Comparison of ENCODE assay signal across 8 mouse cellular contexts in genomic region chr14:101654526-101654909, GRCm38 (mm10). TPM values are rescaled to one million over a fixed set of nuclear protein-coding genes. Genes with fewer than 3 reads are reported as not detected.
DNase-seq lines count a peak whose midpoint lies in the region; ATAC-seq and TF ChIP-seq lines count a peak whose summit lies in the region.

No protein-coding gene starts in this region.

- under 1% methylated on average over 10 of the region's 10 CpGs for WGBS in lung, adult 2 months
- WGBS in hindbrain, postnatal 0 days: under 1% methylated on average over 10 of the region's 10 CpGs
- WGBS in midbrain, embryonic 10.5 days: 3% methylated on average over 10 of the region's 10 CpGs

- H3K4me1 ChIP-seq in lung, adult 2 months (ENCODE audit: control insufficient read depth, insufficient read depth, low read length): 0 out of 2 replicates have a peak, but pooled peaks cover 2% of the 10 kb centered on the region
- H3K4me1 ChIP-seq in brown adipose tissue, adult 24 weeks (ENCODE audit: control insufficient read depth, insufficient read depth, insufficient read length, low read length): peaks cover 3% of the 10 kb centered on the region
- H3K4me1 ChIP-seq in hindbrain, postnatal 0 days (ENCODE audit: insufficient read depth, low read length): peaks cover 3% of the 10 kb centered on the region; the same call in 1 of the 2 replicates
- H3K4me1 ChIP-seq in midbrain, embryonic 10.5 days: peaks cover 14% of the 10 kb centered on the region

- ATAC-seq in hindbrain, postnatal 0 days: no peak
- no peak for ATAC-seq in megakaryocyte-erythroid progenitor cell, adult 5-6 weeks (replicated peaks; ENCODE audit: low FRiP score, low TSS enrichment, poor library complexity, severe bottlenecking)

- H3K4me3 ChIP-seq in lung, adult 2 months (replicated peaks; ENCODE audit: extremely low read depth, low read depth, low read length): peak overlapping the region; percentile 82
- H3K4me3 ChIP-seq in brown adipose tissue, adult 24 weeks (ENCODE audit: insufficient read depth, low read depth, low read length): peak overlapping the region; percentile 83
- peak overlapping the region; percentile 64 for H3K4me3 ChIP-seq in hindbrain, postnatal 0 days (ENCODE audit: low read length)
- H3K4me3 ChIP-seq in midbrain, embryonic 10.5 days: peak overlapping the region; percentile 92

- no peak for TF ChIP-seq CTCF in lung, adult 2 months (IDR thresholded peaks at IDR 0.05; ENCODE audit: insufficient read depth, low read length)
- TF ChIP-seq CTCF in hindbrain, postnatal 0 days (IDR thresholded peaks at IDR 0.05; ENCODE audit: low read depth): no peak

- H3K36me3 ChIP-seq in hindbrain, postnatal 0 days (ENCODE audit: insufficient read depth, low read length): no peaks in the 10 kb centered on the region
- H3K36me3 ChIP-seq in midbrain, embryonic 10.5 days: peaks cover 7% of the 10 kb centered on the region; the same call in 1 of the 2 replicates

- peak overlapping the region; percentile 79 for H3K9ac ChIP-seq in hindbrain, postnatal 0 days (replicated peaks; ENCODE audit: low read length)

- H3K9me3 ChIP-seq in hindbrain, postnatal 0 days (ENCODE audit: low read length): no peaks in the 10 kb centered on the region
- H3K9me3 ChIP-seq in midbrain, embryonic 10.5 days (replicated peaks): no peaks in the 10 kb centered on the region

- no peak for DNase-seq in lung, adult 2 months
- DNase-seq in lung, postnatal 25 days (ENCODE audit: low spot score): no peak
- peak; percentile 44 for DNase-seq in hindbrain, postnatal 0 days (ENCODE audit: low spot score)
- no peak for DNase-seq in midbrain, embryonic 10.5 days (ENCODE audit: low spot score)
- DNase-seq in urinary bladder, postnatal 10 days (ENCODE audit: low spot score): no peak
- no peak for DNase-seq in left cerebral cortex, adult 9 months (ENCODE audit: low spot score in 2 of 2)

- no peaks in the 10 kb centered on the region for H3K27me3 ChIP-seq in hindbrain, postnatal 0 days (ENCODE audit: insufficient read depth, low read length)
- no peaks in the 10 kb centered on the region for H3K27me3 ChIP-seq in midbrain, embryonic 10.5 days (ENCODE audit: low read depth, poor library complexity, severe bottlenecking)

- peak overlapping the region; percentile 72 for H3K4me2 ChIP-seq in hindbrain, postnatal 0 days (ENCODE audit: low read depth, low read length)

- TF ChIP-seq POLR2A in lung, adult 2 months (IDR thresholded peaks at IDR 0.05; ENCODE audit: borderline replicate concordance, extremely low read depth, low read depth, low read length): no peak

- no peak overlapping the region for H3K27ac ChIP-seq in brown adipose tissue, adult 24 weeks (replicated peaks; ENCODE audit: low read depth, low read length)
- H3K27ac ChIP-seq in hindbrain, postnatal 0 days: peak overlapping the region; percentile 69; the same call in 1 of the 2 replicates
- H3K27ac ChIP-seq in midbrain, embryonic 10.5 days (replicated peaks): peak overlapping the region; percentile 98

RNA-seq across cellular contexts. Expression of gene Uchl3, which starts 0.8 kb away (rescaled TPM):
- polyA plus RNA-seq in lung, adult 2 months (2012; rRNA removed): 7.5 and 9.5 TPM in 2 replicates
- 67.9 and 83.8 TPM in 2 replicates for polyA plus RNA-seq in brown adipose tissue, adult 24 weeks (2012; ENCODE audit: insufficient read depth, insufficient read length, missing spikeins)
- 43.5 and 46.6 TPM in 2 replicates for total RNA-seq in hindbrain, postnatal 0 days (2014; rRNA removed)
- polyA plus RNA-seq in hindbrain, postnatal 0 days (2015; fragmentation: Nextera tagmentation; extraction: Ambion mirVana): 224 and 241 TPM in 2 replicates
- 158 and 170 TPM in 2 replicates for polyA plus RNA-seq in midbrain, embryonic 10.5 days (2016; fragmentation: Nextera tagmentation; extraction: Ambion mirVana)
- total RNA-seq in megakaryocyte-erythroid progenitor cell, adult 5-6 weeks (2014; fragmentation: Nextera tagmentation): 90.6 and 112 TPM in 2 replicates
- total RNA-seq in megakaryocyte-erythroid progenitor cell, adult 5-6 weeks (2017): 77.6 and 85.8 TPM in 2 replicates

RNA-seq across cellular contexts. Expression of gene Commd6, which starts 14.0 kb away (rescaled TPM):
- 15.2 and 18.1 TPM in 2 replicates for polyA plus RNA-seq in lung, adult 2 months (2012; rRNA removed)
- polyA plus RNA-seq in brown adipose tissue, adult 24 weeks (2012; ENCODE audit: insufficient read depth, insufficient read length, missing spikeins): 123 and 160 TPM in 2 replicates
- 27.7 and 52.3 TPM in 2 replicates for total RNA-seq in hindbrain, postnatal 0 days (2014; rRNA removed)
- polyA plus RNA-seq in hindbrain, postnatal 0 days (2015; fragmentation: Nextera tagmentation; extraction: Ambion mirVana): 88.5 and 92.2 TPM in 2 replicates
- 113 TPM in 2 replicates for polyA plus RNA-seq in midbrain, embryonic 10.5 days (2016; fragmentation: Nextera tagmentation; extraction: Ambion mirVana)
- total RNA-seq in megakaryocyte-erythroid progenitor cell, adult 5-6 weeks (2014; fragmentation: Nextera tagmentation): 50.8 and 57.6 TPM in 2 replicates
- 31.7 and 40.1 TPM in 2 replicates for total RNA-seq in megakaryocyte-erythroid progenitor cell, adult 5-6 weeks (2017)

RNA-seq across cellular contexts. Expression of gene Tbc1d4, which starts 45.5 kb away (rescaled TPM):
- 10.4 and 10.6 TPM in 2 replicates for polyA plus RNA-seq in lung, adult 2 months (2012; rRNA removed)
- polyA plus RNA-seq in brown adipose tissue, adult 24 weeks (2012; ENCODE audit: insufficient read depth, insufficient read length, missing spikeins): 25.0 and 28.3 TPM in 2 replicates
- 25.0 and 29.5 TPM in 2 replicates for total RNA-seq in hindbrain, postnatal 0 days (2014; rRNA removed)
- 9.7 and 11.5 TPM in 2 replicates for polyA plus RNA-seq in hindbrain, postnatal 0 days (2015; fragmentation: Nextera tagmentation; extraction: Ambion mirVana)
- 4.8 and 4.9 TPM in 2 replicates for polyA plus RNA-seq in midbrain, embryonic 10.5 days (2016; fragmentation: Nextera tagmentation; extraction: Ambion mirVana)
- 5.8 and 6.1 TPM in 2 replicates for total RNA-seq in megakaryocyte-erythroid progenitor cell, adult 5-6 weeks (2014; fragmentation: Nextera tagmentation)
- 6.4 and 9.7 TPM in 2 replicates for total RNA-seq in megakaryocyte-erythroid progenitor cell, adult 5-6 weeks (2017)
